Mouse (Mus musculus): ENCODE measurements at regions not wholly inside any gene's neighbourhood (a gene's known extent, or its start where the extent isn't known, plus 50 kb on each side); places are given as distances from the start of the nearest gene placed in this dataset.

DNA sequence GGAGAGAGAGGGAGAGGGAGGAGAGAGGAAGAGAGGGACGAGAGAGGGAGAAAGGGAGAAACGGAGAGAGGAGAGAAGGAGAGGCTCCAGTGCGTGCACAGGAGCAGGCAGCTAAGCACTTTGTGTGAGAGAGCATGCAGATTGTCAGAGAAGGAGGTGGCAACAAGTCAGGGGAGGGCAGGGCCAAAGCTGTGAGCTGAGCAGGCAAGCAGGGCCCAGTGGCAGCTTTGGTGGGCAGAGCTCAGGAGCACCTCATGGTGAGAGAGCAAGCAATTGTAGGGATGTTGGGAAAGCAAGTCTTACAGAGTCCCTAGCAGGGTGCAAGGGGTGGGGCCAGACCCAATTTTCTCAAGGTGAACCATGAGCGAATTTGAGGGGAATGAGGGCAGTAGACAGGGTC, 234.3 kb upstream of the Hey2 start:
- no peak for DNase-seq (ENCODE audit: low spot score)

DNA sequence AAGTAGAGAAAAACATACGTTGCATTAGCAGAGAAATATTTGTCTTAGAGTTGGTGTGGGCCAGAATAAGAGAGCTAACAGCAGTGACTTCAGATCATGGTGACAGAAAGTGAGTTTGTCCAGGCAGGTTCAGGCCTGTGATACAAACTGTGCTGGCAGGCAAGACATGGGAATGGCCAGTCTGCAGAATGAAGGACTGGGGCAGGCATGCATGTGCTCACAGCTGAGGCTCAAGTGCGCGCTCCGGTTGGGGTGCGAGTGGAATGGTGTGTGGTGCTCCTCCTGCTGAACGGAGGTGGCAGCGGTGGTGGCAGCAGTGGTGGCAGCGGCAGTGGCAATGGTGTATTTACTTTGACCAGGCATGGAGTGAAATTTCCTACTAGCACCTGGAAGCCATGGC, 233.8 kb upstream of the Hey2 start:
- peak; percentile 41 for DNase-seq (ENCODE audit: low spot score)

DNA sequence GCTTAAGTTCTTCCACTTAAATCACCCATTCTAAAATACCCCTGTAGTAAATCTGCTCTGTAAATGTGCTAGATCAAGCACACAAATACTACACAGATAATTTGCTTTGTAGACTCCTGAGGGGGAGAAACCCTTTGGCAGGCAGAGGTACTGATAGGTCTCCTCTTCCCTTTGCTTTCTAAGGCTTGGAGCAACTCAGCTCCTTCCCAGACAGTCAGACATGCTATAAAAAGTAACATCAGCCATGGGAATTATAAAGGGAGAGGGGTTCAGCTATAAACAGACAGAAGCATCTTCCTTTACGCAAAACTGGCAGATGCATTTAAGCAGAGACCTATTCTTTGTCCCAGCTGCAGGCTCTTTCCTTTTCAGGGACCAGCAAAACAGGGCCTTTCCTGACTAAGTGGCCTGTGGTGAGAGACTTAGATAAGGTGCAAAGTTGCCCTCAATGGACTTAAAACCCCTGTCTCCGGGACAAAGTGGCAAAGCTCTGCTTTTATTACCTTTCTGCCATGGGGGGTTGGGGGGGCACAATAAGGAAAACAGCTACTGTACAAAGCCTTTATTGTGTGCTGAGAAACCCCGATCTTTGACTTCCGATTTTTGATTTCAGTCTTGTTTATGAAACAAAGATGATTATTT, 231.5 kb upstream of the Hey2 start:
- DNase-seq (ENCODE audit: low spot score) = no peak

DNA sequence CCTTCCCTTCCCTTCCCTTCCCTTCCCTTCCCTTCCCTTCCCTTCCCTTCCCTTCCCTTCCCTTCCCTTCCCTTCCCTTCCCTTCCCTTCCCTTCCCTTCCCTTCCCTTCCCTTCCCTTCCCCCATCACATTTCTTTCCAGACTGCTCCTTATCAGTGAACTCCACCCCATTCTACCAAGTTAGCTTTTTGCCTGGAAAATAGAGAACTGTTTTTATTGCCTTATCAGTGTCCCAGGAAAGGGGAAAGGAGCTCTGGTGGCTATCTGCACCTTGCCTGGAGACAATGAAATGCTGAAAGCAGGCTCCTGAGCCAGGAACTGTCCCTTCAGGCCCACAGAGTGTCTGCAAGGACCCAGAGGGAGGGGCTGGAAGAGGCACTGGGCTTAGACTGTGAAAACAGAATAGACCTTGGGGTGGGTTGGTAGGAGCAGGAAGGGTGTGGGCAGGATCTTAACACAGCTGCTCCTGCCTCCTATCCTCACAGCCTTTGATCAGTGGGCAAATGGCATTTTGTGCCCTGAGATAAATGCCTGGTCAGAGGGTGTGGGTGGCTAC, 226.1 kb upstream of the Hey2 start:
- no peak for DNase-seq (ENCODE audit: low spot score)

DNA sequence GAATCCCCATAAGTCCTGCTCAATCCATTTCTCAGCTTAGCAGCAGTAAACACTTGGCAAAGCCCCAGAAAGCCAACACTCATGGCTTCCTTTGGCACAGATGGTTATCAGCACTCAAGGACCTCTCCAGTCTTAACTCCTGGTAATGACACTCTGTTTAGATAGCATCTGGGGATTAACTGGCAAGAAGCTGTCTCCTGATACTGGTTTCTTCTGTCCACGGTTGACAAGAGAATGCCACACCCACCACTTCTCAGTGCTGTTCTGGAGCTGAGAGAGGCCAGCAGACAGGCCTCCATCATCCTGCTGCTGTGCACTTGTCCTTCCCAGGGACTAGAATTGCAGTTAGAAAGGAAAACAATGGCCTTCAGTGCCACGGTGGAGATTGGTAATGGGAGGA, 220.1 kb upstream of the Hey2 start:
- DNase-seq (ENCODE audit: low spot score) = no peak

DNA sequence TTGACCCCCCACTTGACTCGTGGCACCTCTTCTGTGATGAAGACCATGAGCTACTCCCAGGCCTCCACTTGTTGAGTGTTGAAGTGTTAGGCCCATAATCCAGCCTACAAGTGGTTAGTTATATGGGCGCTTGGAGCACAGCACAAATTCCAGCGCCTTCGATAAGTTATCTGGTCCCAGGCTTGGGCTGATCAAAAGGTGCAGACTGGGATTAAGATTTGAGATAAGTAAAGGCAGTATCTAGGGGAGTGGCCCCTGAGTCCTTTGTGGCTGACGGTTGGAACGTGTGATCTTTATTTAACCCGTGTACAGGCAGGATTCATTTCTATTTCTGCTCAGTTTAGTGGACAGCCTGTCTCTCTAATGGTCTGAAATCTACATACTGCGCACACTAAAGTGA, 210.7 kb upstream of the Hey2 start:
- no peak for DNase-seq (ENCODE audit: low spot score)

DNA sequence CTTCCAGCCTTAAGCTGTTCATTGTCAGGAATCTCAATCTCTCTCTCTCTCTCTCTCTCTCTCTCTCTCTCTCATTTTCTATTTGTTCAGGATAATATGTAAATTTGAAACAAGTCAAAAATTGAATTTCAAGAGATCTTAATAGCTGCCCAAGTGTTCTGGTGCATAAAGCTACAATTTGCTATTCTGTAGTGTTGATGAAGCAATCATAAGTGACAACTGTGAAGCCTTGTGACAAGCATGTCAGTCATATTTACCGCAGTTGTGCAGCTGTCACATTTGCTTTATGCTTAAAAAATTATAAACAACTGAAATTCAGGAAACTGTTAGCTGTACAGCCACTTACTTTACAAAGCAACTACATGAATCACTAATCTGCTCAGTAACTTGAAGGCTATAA, 208.6 kb upstream of the Hey2 start:
- no peak for DNase-seq (ENCODE audit: low spot score)

DNA sequence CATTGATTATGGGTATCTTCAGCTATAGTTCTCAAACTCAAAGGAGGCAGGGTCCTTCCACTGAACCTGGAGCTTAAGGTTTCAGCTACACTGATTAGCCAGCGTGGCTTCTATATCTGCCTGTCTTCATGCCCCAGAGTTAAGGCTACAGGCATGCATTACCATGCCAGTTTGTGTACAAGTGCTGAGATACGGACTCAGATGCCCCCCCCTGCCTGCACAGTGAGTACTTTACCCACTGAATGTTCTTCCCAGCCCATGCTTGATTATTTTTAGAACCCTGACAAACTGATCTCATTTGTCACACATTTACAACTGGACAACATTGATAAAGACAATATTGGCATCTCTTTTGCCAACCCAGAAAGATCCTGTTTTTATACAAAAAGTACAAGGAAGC, 206.8 kb upstream of the Hey2 start:
- DNase-seq (ENCODE audit: low spot score) = no peak

DNA sequence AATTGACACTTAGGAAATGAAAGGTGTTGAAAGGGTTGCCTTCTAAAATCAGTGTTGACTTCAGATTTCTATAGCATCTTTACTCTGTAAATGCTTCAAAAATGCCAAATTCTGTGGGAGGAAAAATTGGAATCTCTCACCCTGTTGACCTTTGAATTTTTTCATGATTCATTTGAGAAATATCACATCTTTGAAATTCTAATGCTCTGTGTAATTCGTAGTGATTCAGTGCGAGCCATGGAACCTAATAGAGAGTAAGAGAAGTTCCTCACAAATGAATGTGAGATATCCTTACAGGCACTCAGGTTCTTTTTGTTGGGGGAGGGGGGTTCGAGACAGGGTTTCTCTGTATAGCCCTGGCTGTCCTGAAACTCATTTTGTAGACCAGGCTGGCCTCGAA, 193.0 kb upstream of the Hey2 start:
- DNase-seq (ENCODE audit: low spot score) = no peak

DNA sequence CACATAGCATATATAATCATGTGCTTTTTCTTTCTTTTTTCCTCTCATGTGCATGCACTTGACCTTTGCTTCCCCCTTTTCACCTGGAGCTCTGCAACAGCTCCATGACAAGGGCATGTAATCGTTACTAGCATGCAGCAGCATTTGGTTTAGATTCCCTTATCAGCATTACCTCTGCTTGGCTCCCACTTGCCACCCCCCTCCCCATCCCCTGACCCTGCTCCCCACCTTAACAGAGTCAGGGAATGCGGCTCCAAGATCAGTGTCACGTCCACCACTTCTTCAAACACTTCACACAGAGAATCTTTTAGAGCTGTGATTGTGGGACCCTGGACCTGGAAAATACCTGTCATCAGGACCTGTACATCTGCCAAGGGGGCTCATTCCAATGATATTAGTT, 192.2 kb upstream of the Hey2 start:
- no peak for DNase-seq (ENCODE audit: low spot score)

DNA sequence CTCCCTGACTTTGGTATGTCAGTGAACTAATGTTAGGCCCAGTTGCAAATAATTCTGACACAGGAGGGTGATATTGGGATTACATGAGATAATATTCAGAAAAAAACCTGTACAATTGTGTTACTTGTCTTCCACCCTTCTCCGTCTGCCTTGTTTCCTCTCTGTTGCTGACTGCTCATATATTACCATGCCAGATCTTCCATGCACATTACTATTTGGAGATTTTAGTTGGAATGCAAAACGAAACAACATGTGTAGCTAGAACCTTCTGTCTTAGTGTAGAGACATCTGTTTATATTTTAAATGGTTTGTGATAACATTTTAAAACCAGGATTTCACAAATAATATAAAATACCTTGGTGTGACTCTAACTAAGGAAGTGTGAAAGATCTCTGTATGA, 188.1 kb upstream of the Hey2 start:
- DNase-seq (ENCODE audit: low spot score) = no peak

DNA sequence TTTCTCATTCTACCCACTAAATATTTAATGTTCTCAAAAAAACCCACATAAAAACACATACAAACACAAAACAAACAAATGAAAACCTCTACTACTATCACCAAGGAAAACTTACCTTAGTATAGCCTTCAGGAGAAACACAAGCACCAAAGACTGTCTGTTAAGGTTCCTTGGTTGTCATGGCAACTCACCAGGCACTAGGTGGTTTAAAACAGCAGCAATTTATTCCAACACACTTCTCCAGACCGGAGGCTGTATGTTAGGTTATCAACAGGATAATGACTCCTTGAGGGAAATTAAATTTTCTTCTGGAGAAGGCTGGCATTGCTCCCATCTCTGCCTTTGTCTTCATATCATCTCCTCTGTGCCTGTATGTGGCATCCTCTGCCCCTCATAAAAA, 183.8 kb upstream of the Hey2 start:
- DNase-seq (ENCODE audit: low spot score) = no peak

DNA sequence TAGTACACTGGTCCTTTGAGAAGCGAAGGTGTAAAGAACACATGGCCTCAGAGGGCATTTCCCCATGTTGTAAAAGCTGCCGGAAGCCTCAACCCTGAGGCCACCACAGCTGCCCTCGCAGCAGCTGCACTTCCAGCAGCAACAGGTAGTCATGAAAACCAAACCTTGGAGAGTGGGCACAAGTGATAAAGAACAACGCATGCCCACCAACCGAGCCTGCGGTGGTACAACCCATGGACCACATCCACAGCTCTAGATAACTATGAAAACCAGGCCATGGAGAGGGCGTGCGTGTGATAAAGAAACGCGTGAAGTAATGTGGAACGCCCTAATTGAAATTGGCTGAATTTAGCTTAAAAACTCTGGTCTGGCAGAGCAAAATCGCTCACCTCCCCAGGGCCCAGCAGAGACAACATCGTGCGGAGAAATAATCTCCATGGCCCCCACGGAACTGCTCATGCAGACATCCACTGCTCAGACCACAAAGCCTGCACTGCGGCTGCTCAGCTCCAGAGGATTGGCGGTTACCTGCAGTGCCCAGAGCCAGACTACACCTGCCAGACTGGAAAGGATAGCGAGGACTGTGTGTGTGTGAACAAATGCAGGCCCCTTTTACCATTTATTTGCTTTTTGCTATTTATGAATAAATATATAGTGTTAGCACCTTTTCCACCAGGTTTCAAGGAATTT, 170.2 kb upstream of the Hey2 start:
- no peak for DNase-seq (ENCODE audit: low spot score)

DNA sequence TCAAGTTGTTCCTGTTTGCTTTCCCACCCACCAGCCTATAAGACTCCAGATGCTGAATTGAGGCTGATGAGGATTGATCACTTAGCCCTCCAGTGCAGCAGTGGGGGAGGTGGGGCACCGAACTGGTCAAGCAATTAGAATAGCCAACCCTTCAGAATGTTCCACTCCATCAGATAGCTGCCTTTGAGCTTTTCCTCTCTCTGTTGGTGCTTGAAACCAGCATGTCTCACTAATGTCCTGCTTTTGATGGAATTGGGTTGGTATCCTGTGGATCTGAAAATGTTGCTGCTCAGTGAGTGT, 167.3 kb upstream of the Hey2 start:
- DNase-seq (ENCODE audit: low spot score) = no peak

DNA sequence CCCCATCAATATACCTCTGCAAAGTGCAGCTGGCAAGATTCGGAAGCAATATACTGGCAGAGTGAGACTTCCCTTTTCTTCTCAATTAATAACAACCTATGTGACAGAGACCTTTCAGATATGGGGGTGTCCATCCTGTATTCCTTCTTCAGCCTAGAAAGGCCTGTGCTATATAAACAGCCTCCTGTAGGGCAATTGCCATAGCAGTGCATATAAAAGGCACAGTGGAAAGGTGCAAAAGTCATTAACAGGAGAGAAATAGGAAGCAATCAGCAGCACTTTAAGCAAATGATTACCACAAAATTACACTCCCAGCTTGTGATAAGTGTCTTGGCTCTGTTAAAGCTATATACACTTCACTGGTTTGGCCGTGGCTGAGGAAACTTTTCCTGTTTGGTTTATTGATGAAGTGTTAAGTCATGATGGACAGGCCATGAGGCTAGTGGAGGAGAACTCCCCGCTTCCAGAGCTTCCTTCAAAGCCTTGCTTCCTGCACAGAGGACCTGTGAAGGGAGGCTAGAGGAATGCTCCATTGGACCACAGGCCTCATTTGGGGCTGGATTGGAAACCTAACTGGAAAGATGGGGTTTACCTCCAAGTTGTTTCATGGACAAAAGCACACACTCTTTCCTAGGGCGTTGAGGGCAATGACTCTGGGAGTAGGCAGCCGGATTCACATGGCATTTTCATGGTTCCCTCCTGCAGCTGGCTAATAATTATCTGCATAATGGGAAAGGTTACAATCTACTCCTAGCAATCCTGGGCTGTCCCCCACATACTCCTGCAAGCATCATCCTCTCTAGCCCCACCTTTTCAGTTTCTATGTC, 166.7 kb upstream of the Hey2 start:
- DNase-seq (ENCODE audit: low spot score) = no peak

DNA sequence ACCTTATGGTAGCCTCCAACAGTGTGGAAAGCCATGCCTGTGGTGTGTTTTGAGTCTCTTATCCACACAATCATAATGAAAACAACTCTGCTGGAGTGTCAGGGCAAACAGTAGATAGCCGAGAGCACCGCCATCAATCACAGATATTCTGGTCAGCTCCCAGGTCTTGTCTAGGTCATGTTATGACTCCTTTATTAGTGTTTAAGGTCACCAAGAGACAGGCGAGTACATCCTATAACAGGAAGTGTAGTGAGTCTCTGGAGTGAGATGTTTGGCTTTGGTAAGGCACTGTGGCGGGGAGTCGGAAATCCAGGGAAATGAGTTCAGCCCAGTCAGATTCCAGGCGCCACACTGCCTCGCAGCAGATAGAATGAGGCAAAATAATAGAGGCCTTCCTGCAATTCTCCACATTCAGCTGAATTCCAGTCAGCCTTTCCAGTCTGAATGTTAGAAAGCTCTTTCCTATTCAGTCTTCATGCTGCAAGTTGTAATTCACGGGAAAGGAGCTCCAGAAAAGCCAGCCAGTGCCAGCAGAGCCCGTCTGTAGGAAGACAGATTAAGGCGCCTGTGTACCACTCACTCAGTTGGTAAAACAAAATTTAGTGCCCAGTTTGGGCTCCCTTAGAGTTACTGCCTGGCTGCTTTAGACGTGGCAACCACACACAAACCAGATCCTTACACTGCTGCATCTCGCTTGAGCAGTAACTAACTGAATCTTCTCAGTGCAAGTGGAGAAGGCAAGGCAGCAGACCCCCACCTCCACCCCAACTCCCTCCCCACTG, 155.8 kb upstream of the Hey2 start:
- DNase-seq (ENCODE audit: low spot score) = no peak

DNA sequence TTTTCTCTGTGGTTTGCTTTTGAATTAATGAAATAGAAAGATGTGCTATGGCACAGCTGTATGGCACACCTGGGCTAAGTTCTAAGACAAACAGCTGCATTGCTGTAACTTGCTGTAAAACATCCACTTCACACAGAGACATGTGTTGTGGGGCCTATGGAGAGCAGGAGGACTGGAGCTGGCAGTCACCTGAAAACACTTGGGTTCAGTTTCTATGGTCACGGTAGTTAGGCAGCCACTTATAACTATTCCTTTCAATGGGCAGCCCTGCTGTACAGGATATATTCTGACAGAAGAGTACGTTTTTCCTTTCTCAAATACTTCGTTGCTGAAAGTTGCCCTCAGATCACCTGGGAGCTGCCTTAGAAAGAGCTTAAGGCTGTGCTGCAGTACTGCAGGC, 149.6 kb upstream of the Hey2 start:
- no peak for DNase-seq (ENCODE audit: low spot score)

DNA sequence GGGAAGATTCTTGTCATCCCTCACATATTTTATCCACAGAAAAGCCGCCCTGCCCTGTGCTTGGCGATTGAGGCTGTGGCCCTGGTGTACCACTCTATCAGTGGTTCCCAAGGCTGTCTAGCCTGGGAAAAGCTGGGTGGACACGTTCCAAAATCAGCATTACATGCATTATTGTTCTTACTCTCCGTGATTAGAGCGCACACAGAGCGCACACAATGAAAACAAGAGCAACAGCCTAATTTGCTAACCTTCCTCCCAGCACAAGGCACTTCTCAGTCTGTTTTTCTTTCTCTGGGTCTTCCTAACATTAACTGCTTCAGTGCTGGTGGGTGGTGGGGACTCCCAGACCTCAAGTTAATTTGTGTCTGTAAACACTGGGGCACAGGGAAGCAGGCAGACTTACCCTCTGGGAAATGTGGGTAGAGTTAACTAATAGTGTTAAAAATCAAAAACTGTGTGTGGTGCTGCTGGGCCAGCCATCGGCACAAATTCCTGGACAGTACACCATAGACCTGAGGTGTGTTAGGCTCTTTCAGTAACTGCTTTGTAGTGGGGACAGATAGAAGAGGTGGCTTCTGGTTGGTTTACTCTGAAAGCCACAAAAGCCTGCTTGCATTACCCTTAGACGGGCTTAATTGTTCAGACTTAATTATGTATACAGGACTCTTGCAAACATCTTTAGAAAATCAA, 137.8 kb upstream of the Hey2 start:
- no peak for DNase-seq (ENCODE audit: low spot score)

DNA sequence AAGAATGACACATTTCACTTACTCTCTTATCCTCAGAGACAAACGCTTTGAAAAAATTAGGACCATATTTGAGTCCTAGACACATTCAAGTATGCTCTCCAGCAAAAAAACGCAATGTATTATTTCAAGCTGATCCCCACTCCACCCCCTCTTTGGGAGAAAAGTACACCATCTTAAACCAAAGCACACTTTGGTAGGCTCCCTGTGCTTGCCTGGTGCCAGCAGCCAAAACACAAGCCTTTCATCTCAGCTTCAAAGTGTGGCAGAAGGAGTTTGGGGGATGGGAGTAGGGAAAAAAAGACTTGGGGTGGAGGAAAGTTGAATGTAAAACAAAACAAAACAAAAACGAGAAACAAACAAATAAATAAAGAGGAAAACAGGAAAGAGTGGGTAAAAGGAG, 137.2 kb upstream of the Hey2 start:
- DNase-seq (ENCODE audit: low spot score) = no peak

DNA sequence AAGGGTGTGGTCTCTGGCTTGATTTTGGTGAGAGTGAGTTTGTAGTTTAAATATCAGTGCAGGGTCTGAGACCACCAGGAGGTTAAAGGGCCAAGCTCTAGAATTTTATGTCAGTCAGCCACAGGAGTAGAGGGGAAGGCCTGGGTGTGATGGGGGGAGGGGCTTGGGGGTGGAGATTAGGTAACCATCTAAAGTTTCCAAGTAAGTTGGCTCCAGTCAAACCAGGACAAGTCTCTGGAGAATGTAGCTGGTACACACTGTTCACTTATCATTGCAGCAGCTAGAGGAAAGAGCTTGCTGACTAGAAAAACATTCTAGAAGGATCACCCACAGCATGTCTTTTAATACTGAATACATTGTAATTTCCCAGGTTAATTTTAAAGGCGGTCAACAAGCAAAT, 123.6 kb upstream of the Hey2 start:
- no peak for DNase-seq (ENCODE audit: low spot score)

DNA sequence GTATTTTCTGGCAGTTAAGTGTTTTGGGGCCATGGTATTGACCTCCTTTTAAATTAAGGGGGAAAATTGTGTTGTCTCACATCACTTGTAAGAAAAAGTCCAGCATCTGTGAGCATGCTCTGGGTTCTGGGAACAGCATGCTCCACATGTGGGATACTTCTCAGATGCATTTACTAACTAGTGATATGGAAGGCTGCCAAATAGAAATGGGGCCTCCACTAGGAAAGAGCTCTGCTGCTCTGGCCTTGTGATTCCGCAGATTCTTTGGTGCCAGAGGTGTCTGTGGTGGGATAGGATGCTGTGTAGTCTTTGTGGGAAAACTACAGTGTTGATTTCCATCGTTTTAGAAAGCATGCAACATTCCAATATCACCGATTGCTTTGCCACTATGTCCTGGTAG, 111.2 kb upstream of the Hey2 start:
- DNase-seq (ENCODE audit: low spot score) = no peak

DNA sequence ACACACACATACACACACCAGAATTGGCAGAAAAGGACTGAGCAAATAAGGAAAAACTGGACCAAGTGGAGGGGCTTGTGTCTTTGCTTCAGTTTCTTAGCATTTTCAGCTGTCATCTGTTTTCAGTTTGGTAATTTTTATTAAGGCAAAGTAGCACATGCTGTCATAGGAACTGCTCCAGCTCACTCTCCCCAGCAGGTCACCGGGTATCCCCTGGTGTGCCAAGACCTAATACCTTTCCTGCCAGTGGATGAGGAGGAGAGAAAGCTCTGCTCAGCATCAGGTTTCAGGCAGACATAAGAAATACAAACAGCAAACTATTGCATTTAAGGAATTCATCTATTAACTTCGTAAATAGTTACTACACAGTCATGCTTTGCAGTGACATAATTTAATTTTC, 109.8 kb upstream of the Hey2 start:
- no peak for DNase-seq (ENCODE audit: low spot score)

Data from urinary bladder, postnatal 14 days (tissue).